Mouse (Mus musculus): Measurements from ENCODE around the gene Ppbp. TPM values are rescaled to one million over a fixed set of nuclear protein-coding genes. Genes with fewer than 3 reads are reported as not detected.
"Not testable (repeated sequence)": the region's sequence is repeated elsewhere in the genome, so short reads cannot be mapped to it uniquely, and the experiment has no call there.

Ppbp gene
- polyA plus RNA-seq, 1 experiment from 2014 or later: 4.1 TPM

GRCm38 (mm10) chr5:90790074-90790502 lies 21.8 kb downstream of the Ppbp start:
- peak overlapping the region; percentile 40 for H3K4me2 ChIP-seq (replicated peaks)

DNA sequence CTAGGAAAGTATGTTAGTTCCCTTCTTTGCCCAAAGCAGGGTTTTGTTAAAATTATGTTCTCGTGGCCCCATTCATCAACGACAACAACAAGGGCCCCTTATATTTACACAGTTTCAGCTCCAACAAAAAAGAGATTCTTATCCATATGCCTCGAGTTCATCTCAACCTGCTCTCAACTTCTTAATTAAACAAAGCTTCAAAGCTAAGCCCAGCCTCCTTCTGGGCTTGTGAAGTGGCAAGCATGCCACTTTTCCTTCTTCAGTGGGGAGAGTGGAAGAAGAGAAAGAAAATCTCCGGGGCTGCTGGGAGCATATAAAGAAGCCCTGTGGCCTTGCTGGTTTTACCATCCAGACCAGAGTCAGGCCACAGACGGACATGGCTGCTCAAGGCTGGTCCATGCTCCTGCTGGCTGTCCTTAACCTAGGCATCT lies 25.9 kb downstream of the Ppbp start, which contains the start of gene Cxcl15:
Cxcl15 (plus strand) TSS at position 340 of the 431 bp plus-strand sequence.
- H3K4me2 ChIP-seq (replicated peaks): no peak within 1 kb of the TSS
- H3K4me3 ChIP-seq: no peak within 1 kb of the TSS
- no peaks in the 10 kb centered on the region for H3K27me3 ChIP-seq
- peak within 1 kb of the TSS; percentile 18; the same call in 1 of the 2 replicates for H3K27ac ChIP-seq
- H3K4me1 ChIP-seq: peaks cover 19% of the 10 kb centered on the region
- 61% methylated on average over 5 of the region's 5 CpGs for WGBS
- no peak within 1 kb of the TSS for H3K9ac ChIP-seq
- H3K36me3 ChIP-seq: no peaks in the 10 kb centered on the region
- ATAC-seq (ENCODE audit: low FRiP score, low read depth): no peak
- no peaks in the 10 kb centered on the region for H3K9me3 ChIP-seq

More at GRCm38 (mm10) chr5:90790074-90790502, 21.8 kb downstream of the Ppbp start:
- Histone ChIP-seq H3K9ac (no peak overlapping the region), H3K36me3 (no peaks in the 10 kb centered on the region), H3K27me3 (peaks cover 6% of the 10 kb centered on the region), H3K4me3 (no peak overlapping the region; the same call in 1 of the 2 replicates), H3K4me1 (peaks cover 23% of the 10 kb centered on the region), H3K27ac (no peak overlapping the region), H3K9me3 (no peaks in the 10 kb centered on the region)
- ATAC-seq (ENCODE audit: low FRiP score, low read depth): peak; percentile 69
- 4% methylated on average over 8 of the region's 8 CpGs for WGBS

- 82% methylated on average over 2 of the region's 2 CpGs for WGBS
Measured at GRCm38 (mm10) chr5:90795392-90795791, 27.1 kb downstream of the Ppbp start.

GRCm38 (mm10) chr5:90804574-90804973 lies 36.3 kb downstream of the Ppbp start:
- Histone ChIP-seq H3K4me2 (replicated peaks) (no peak overlapping the region), H3K36me3 (no peaks in the 10 kb centered on the region), H3K9me3 (no peaks in the 10 kb centered on the region), H3K27me3 (no peaks in the 10 kb centered on the region), H3K4me1 (no peaks in the 10 kb centered on the region), H3K4me3 (no peak overlapping the region), H3K9ac (no peak overlapping the region), H3K27ac (no peak overlapping the region)
- no peak for ATAC-seq (ENCODE audit: low FRiP score, low read depth)

More at GRCm38 (mm10) chr5:90795392-90795791, 27.1 kb downstream of the Ppbp start:
- H3K9me3 ChIP-seq; H3K27ac ChIP-seq; H3K27me3 ChIP-seq; ATAC-seq (ENCODE audit: low FRiP score, low read depth); H3K9ac ChIP-seq; H3K4me2 ChIP-seq (replicated peaks); H3K36me3 ChIP-seq; H3K4me3 ChIP-seq; H3K4me1 ChIP-seq: not testable (repeated sequence)

- Histone ChIP-seq H3K4me1 (no peaks in the 10 kb centered on the region), H3K9me3 (no peaks in the 10 kb centered on the region), H3K27ac (no peak overlapping the region), H3K4me3 (no peak overlapping the region), H3K27me3 (no peaks in the 10 kb centered on the region), H3K4me2 (replicated peaks) (no peak overlapping the region), H3K36me3 (no peaks in the 10 kb centered on the region), H3K9ac (no peak overlapping the region)
- no peak for ATAC-seq (ENCODE audit: low FRiP score, low read depth)
Measured at GRCm38 (mm10) chr5:90806050-90806449, 37.7 kb downstream of the Ppbp start.

DNA sequence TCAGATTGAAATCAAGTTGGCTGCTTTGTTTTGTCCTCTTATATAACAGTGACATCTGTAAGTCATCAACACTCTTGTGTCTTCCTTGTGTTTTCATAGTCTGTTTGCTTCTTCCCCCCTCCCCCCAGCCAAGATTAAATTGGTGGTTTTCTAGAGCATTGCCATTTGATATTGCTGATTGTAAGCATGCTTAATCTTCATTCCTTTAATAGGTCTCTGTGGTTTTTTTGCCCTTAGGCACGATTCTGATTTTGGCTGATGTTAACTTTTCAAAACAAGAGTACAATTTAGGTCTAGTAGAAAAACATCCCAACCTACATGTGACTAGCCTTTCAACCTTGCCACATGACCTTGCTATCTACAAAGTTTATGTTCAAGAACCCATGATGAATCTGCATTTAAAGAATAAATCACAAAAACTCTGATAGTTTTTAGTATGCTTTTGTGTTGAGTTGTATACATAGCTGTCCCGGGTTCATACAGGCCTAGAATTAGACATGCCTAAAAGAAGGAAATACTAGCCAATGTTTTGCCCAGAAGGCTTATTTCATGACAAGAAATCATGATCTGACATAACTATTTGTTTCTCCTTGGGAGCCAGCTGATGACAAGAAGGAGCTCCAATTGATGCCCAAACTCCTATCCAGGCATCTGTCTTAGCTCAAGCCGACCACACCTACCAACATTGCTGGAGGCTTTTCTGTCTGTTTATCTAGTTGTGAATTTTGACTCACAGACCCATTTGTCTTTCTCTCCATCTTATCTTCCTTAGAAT lies 39.0 kb downstream of the Ppbp start:
- 78% methylated on average over 3 of the region's 3 CpGs for WGBS
- Histone ChIP-seq H3K9ac (no peak overlapping the region), H3K27ac (no peak overlapping the region), H3K4me2 (replicated peaks) (no peak overlapping the region), H3K36me3 (no peaks in the 10 kb centered on the region), H3K4me1 (no peaks in the 10 kb centered on the region), H3K9me3 (no peaks in the 10 kb centered on the region), H3K27me3 (no peaks in the 10 kb centered on the region), H3K4me3 (no peak overlapping the region)
- ATAC-seq (ENCODE audit: low FRiP score, low read depth): no peak

Small RNA genes lying within 50 kb of the gene (microRNA-seq; reads per million reads assigned to microRNA genes)
- not detected for gene Gm24322

Other genes with a start within 250 kb of the Ppbp start
- gene Afm, start 249.6 kb upstream of the Ppbp start, polyA plus RNA-seq (2015; fragmentation: Nextera tagmentation; extraction: Ambion mirVana): not detected in 2 replicates
- gene 5830473C10Rik, start 207.4 kb upstream of the Ppbp start, polyA plus RNA-seq (2015; fragmentation: Nextera tagmentation; extraction: Ambion mirVana): 0.08 TPM in 1 of 2 replicates, not detected in the other
- 1.4 and 2.1 TPM in 2 replicates for gene Rassf6, start 127.9 kb upstream of the Ppbp start, polyA plus RNA-seq (2015; fragmentation: Nextera tagmentation; extraction: Ambion mirVana)
- gene Cxcl5, start 9.2 kb upstream of the Ppbp start, polyA plus RNA-seq (2015; fragmentation: Nextera tagmentation; extraction: Ambion mirVana): 0.51 and 0.71 TPM in 2 replicates
- 46.5 and 56.5 TPM in 2 replicates for gene Pf4, start 3.9 kb downstream of the Ppbp start, polyA plus RNA-seq (2015; fragmentation: Nextera tagmentation; extraction: Ambion mirVana)
- gene Cxcl3, start 17.6 kb downstream of the Ppbp start, polyA plus RNA-seq (2015; fragmentation: Nextera tagmentation; extraction: Ambion mirVana): 0.26 and 0.52 TPM in 2 replicates
- gene Cxcl15, start 26.0 kb downstream of the Ppbp start, polyA plus RNA-seq (2015; fragmentation: Nextera tagmentation; extraction: Ambion mirVana): 0.06 and 0.26 TPM in 2 replicates
- 1.1 and 1.4 TPM in 2 replicates for gene Cxcl1, start 122.7 kb downstream of the Ppbp start, polyA plus RNA-seq (2015; fragmentation: Nextera tagmentation; extraction: Ambion mirVana)
- 0.18 and 0.28 TPM in 2 replicates for gene Cxcl2, start 135.4 kb downstream of the Ppbp start, polyA plus RNA-seq (2015; fragmentation: Nextera tagmentation; extraction: Ambion mirVana)
- 59.5 and 62.3 TPM in 2 replicates for gene Mthfd2l, start 162.6 kb downstream of the Ppbp start, polyA plus RNA-seq (2015; fragmentation: Nextera tagmentation; extraction: Ambion mirVana)

Data from limb, embryonic 13.5 days (tissue).